Mouse (Mus musculus) embryonic facial prominence, embryonic 12.5 days (tissue): ENCODE measurements around the gene Mmp2. TPM values are rescaled to one million over a fixed set of nuclear protein-coding genes. Genes with fewer than 3 reads are reported as not detected.
A peak's percentile ranks its signal among the peaks of the same experiment; 100 is the strongest.

ENCODE experiments used
- ATAC-seq: fragments of 200-750 bp; cut with Nextera tagmentation; 2 replicates; pipeline ENCODE4 v1.8.0; 2017; ENCODE audit not compliant: insufficient number of reproducible peaks, insufficient read depth, low FRiP score, low TSS enrichment
- H3K27ac ChIP-seq: fragments of 300-500 bp; sonication (generic); 2 replicates; pipeline ENCODE4 v1.5.1; 2016; ENCODE audit warnings: mild to moderate bottlenecking
- H3K27me3 ChIP-seq: fragments of 300-500 bp; sonication (generic); 2 replicates; pipeline ENCODE4 v1.6.1; 2016; ENCODE audit warnings: mild to moderate bottlenecking, moderate library complexity
- H3K36me3 ChIP-seq: fragments of 300-500 bp; sonication (generic); 2 replicates; pipeline ENCODE4 v1.6.1; 2016; ENCODE audit warnings: mild to moderate bottlenecking
- H3K4me1 ChIP-seq: fragments of 300-500 bp; sonication (generic); 2 replicates; pipeline ENCODE4 v1.6.1; 2016
- H3K4me2 ChIP-seq: fragments of 300-500 bp; sonication (generic); replicated peaks from 2 replicates; pipeline ENCODE4 v1.6.1; 2016; ENCODE audit warnings: mild to moderate bottlenecking, moderate library complexity
- H3K4me3 ChIP-seq: fragments of 300-500 bp; sonication (generic); 2 replicates; pipeline ENCODE4 v1.5.1; 2016; ENCODE audit warnings: mild to moderate bottlenecking
- H3K9ac ChIP-seq: fragments of 300-500 bp; sonication (generic); 2 replicates; pipeline ENCODE4 v1.6.1; 2016; ENCODE audit warnings: mild to moderate bottlenecking, moderate library complexity
- H3K9me3 ChIP-seq: fragments of 300-500 bp; sonication (generic); 2 replicates; pipeline ENCODE4 v1.6.1; 2016; ENCODE audit warnings: mild to moderate bottlenecking, moderate library complexity
- WGBS: fragments of 180-500 bp; shearing (Covaris S2); methylation state at CpG from one replicate; pipeline ENCODE4 v1.1.7; 2016; 5-methylcytosine and 5-hydroxymethylcytosine counted together
- polyA plus RNA-seq: library from polyadenylated mRNA; unstranded; fragments of >200 nt; fragmentation: Nextera tagmentation; extraction: Ambion mirVana; gene quantifications from 2 replicates; pipeline ENCODE4 v1.2.1, GENCODE M21; 2016

Mmp2 gene
- polyA plus RNA-seq, 1 experiment from 2014 or later = 203 TPM

GRCm38 (mm10) chr8:92839876-92840275 is 12.8 kb downstream of the Mmp2 start:
- no peak overlapping the region for H3K9ac ChIP-seq
- H3K9me3 ChIP-seq = no peaks in the 10 kb centered on the region
- no peaks in the 10 kb centered on the region for H3K27me3 ChIP-seq
- no peak overlapping the region for H3K4me3 ChIP-seq
- WGBS = 91% methylated on average over 7 of the region's 7 CpGs
- H3K36me3 ChIP-seq = peaks cover 86% of the 10 kb centered on the region
- H3K27ac ChIP-seq = no peak overlapping the region
- H3K4me1 ChIP-seq = 0 out of 2 replicates have a peak, but pooled peaks cover 5% of the 10 kb centered on the region
- H3K4me2 ChIP-seq = no peak overlapping the region
- no peak for ATAC-seq

- 33% methylated on average over 3 of the region's 3 CpGs for WGBS
- H3K9ac ChIP-seq = no peak overlapping the region
- peaks cover 85% of the 10 kb centered on the region for H3K36me3 ChIP-seq
- H3K9me3 ChIP-seq = no peaks in the 10 kb centered on the region
- peak overlapping the region; percentile 67 for H3K27ac ChIP-seq
- H3K27me3 ChIP-seq = no peaks in the 10 kb centered on the region
- no peak overlapping the region for H3K4me3 ChIP-seq
- H3K4me1 ChIP-seq = peaks cover 25% of the 10 kb centered on the region
- no peak overlapping the region for H3K4me2 ChIP-seq
- ATAC-seq = no peak
Observed at GRCm38 (mm10) chr8:92846684-92847083, 19.6 kb downstream of the Mmp2 start.

GRCm38 (mm10) chr8:92847299-92847698 is 20.2 kb downstream of the Mmp2 start:
- 51% methylated on average over 9 of the region's 9 CpGs for WGBS

GRCm38 (mm10) chr8:92849261-92849660 is 22.2 kb downstream of the Mmp2 start:
- Histone ChIP-seq H3K36me3 (peaks cover 81% of the 10 kb centered on the region), H3K4me3 (no peak overlapping the region), H3K4me1 (peaks cover 25% of the 10 kb centered on the region), H3K4me2 (no peak overlapping the region), H3K9ac (no peak overlapping the region), H3K27ac (no peak overlapping the region), H3K9me3 (no peaks in the 10 kb centered on the region), H3K27me3 (no peaks in the 10 kb centered on the region)
- no peak for ATAC-seq
- 51% methylated on average over 6 of the region's 6 CpGs for WGBS

More at GRCm38 (mm10) chr8:92847299-92847698, 20.2 kb downstream of the Mmp2 start:
- H3K36me3 ChIP-seq = peaks cover 83% of the 10 kb centered on the region
- H3K4me3 ChIP-seq = no peak overlapping the region
- H3K9me3 ChIP-seq = no peaks in the 10 kb centered on the region
- no peaks in the 10 kb centered on the region for H3K27me3 ChIP-seq
- H3K27ac ChIP-seq = peak overlapping the region; percentile 67; the same call in 1 of the 2 replicates
- ATAC-seq = peak; percentile 24; the same call in 1 of the 2 replicates
- H3K4me2 ChIP-seq = no peak overlapping the region
- peaks cover 25% of the 10 kb centered on the region for H3K4me1 ChIP-seq
- H3K9ac ChIP-seq = no peak overlapping the region

GRCm38 (mm10) chr8:92850239-92850638 is 23.1 kb downstream of the Mmp2 start:
- no peaks in the 10 kb centered on the region for H3K9me3 ChIP-seq
- WGBS = 66% methylated on average over 4 of the region's 4 CpGs
- H3K4me1 ChIP-seq = peaks cover 25% of the 10 kb centered on the region
- ATAC-seq = no peak
- no peak overlapping the region for H3K4me3 ChIP-seq
- H3K36me3 ChIP-seq = peaks cover 73% of the 10 kb centered on the region
- H3K9ac ChIP-seq = no peak overlapping the region
- no peaks in the 10 kb centered on the region for H3K27me3 ChIP-seq
- H3K4me2 ChIP-seq = no peak overlapping the region
- peak overlapping the region; percentile 17; the same call in 1 of the 2 replicates for H3K27ac ChIP-seq

- H3K9me3 ChIP-seq = no peaks in the 10 kb centered on the region
- peaks cover 20% of the 10 kb centered on the region for H3K4me1 ChIP-seq
- 70% methylated on average over 3 of the region's 3 CpGs for WGBS
- no peaks in the 10 kb centered on the region; the same call in 1 of the 2 replicates for H3K27me3 ChIP-seq
- no peak overlapping the region for H3K4me2 ChIP-seq
- H3K27ac ChIP-seq = no peak overlapping the region
- H3K36me3 ChIP-seq = peaks cover 63% of the 10 kb centered on the region
- no peak for ATAC-seq
- H3K9ac ChIP-seq = peak overlapping the region; percentile 15; the same call in 1 of the 2 replicates
- no peak overlapping the region for H3K4me3 ChIP-seq
Observed at GRCm38 (mm10) chr8:92851381-92851780, 24.3 kb downstream of the Mmp2 start.

- H3K4me2 ChIP-seq = no peak overlapping the region
- H3K36me3 ChIP-seq = peaks cover 44% of the 10 kb centered on the region
- no peaks in the 10 kb centered on the region for H3K9me3 ChIP-seq
- H3K4me1 ChIP-seq = peaks cover 10% of the 10 kb centered on the region; the same call in 1 of the 2 replicates
- no peak overlapping the region for H3K9ac ChIP-seq
- H3K27me3 ChIP-seq = no peaks in the 10 kb centered on the region; the same call in 1 of the 2 replicates
- H3K27ac ChIP-seq = no peak overlapping the region
- no peak overlapping the region for H3K4me3 ChIP-seq
- 64% methylated on average over 18 of the region's 18 CpGs for WGBS
- no peak for ATAC-seq
Observed at GRCm38 (mm10) chr8:92853188-92853983, 26.3 kb downstream of the Mmp2 start.

GRCm38 (mm10) chr8:92854673-92855072 is 27.6 kb downstream of the Mmp2 start:
- Histone ChIP-seq H3K9ac (no peak overlapping the region), H3K27ac (no peak overlapping the region), H3K27me3 (no peaks in the 10 kb centered on the region; the same call in 1 of the 2 replicates), H3K4me3 (peak overlapping the region; percentile 49), H3K4me2 (peak overlapping the region; percentile 75), H3K9me3 (no peaks in the 10 kb centered on the region), H3K36me3 (peaks cover 31% of the 10 kb centered on the region), H3K4me1 (peaks cover 10% of the 10 kb centered on the region; the same call in 1 of the 2 replicates)
- ATAC-seq = no peak
- WGBS = 81% methylated on average over 3 of the region's 3 CpGs

GRCm38 (mm10) chr8:92855171-92855894 is 28.2 kb downstream of the Mmp2 start, which contains the start of gene Lpcat2:
Lpcat2 (plus strand) TSS chr8:92855339.
- H3K4me2 ChIP-seq = peak within 1 kb of the TSS; percentile 75
- H3K4me3 ChIP-seq = peak within 1 kb of the TSS; percentile 49
- H3K27me3 ChIP-seq = no peaks in the 10 kb centered on the region; the same call in 1 of the 2 replicates
- peak within 1 kb of the TSS; percentile 56 for H3K9ac ChIP-seq
- no peak within 1 kb of the TSS for H3K27ac ChIP-seq
- H3K4me1 ChIP-seq = peaks cover 3% of the 10 kb centered on the region; the same call in 1 of the 2 replicates
- H3K36me3 ChIP-seq = peaks cover 24% of the 10 kb centered on the region
- WGBS = 1% methylated on average over 50 of the region's 50 CpGs
- ATAC-seq = peak; percentile 53; the same call in 1 of the 2 replicates
- no peaks in the 10 kb centered on the region for H3K9me3 ChIP-seq

GRCm38 (mm10) chr8:92856273-92856986 is 29.3 kb downstream of the Mmp2 start:
- no peak for ATAC-seq
- no peak overlapping the region for H3K4me3 ChIP-seq
- H3K9ac ChIP-seq = no peak overlapping the region
- no peak overlapping the region for H3K27ac ChIP-seq
- no peaks in the 10 kb centered on the region; the same call in 1 of the 2 replicates for H3K27me3 ChIP-seq
- H3K36me3 ChIP-seq = peaks cover 15% of the 10 kb centered on the region
- H3K9me3 ChIP-seq = no peaks in the 10 kb centered on the region
- WGBS = 88% methylated on average over 7 of the region's 7 CpGs
- peak overlapping the region; percentile 75; the same call in 1 of the 2 replicates for H3K4me2 ChIP-seq
- no peaks in the 10 kb centered on the region for H3K4me1 ChIP-seq
